9 mouse cellular contexts compared by ENCODE assay signal in the genomic region with DNA sequence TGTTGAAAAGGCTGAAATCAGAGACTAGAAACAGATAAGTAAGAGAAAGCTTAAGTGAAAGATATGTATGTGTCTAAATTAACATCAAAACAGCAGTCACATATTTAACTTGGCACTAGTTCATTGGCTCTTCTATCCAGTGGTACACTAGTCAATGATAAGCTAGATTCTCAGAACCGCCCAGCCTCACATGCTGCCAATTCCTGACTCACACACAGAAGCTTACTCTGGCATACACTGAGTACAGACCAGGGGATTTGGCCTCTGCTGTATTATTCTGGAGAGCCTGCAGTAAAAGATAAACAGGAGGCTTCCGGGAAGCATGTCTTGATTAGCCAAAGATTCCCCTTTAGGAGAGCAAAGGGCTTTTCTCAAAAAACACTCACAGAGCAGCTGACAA.
DNase-seq lines count a peak whose midpoint lies in the region; ATAC-seq and TF ChIP-seq lines count a peak whose summit lies in the region.
"Had no signal": no experiment of that assay in that cellular context is flagged by ENCODE, and none has a peak within 500 bp of the region (broad histone marks: within the 10 kb centered on the region; RNA-seq: fewer than 3 reads in every experiment).

No protein-coding gene starts in this region.

- no peak for TF ChIP-seq POLR2A in brain, embryonic 14.5 days (IDR thresholded peaks at IDR 0.05; ENCODE audit: borderline replicate concordance, extremely low read depth, insufficient read depth, insufficient read length, poor library complexity, severe bottlenecking)

- H3K4me2 ChIP-seq in hindbrain, embryonic 14.5 days (replicated peaks), result no peak overlapping the region
- no peak overlapping the region for H3K4me2 ChIP-seq in hindbrain, embryonic 12.5 days (replicated peaks)
- no peak overlapping the region for H3K4me2 ChIP-seq in kidney, postnatal 0 days (ENCODE audit: low read length)

- WGBS in hindbrain, embryonic 14.5 days, result 66% methylated on average over 2 of the region's 2 CpGs
- 77% methylated on average over 2 of the region's 2 CpGs for WGBS in hindbrain, embryonic 12.5 days
- WGBS in kidney, postnatal 0 days, result 27% methylated on average over 2 of the region's 2 CpGs

- TF ChIP-seq CTCF in brain, embryonic 14.5 days (IDR thresholded peaks at IDR 0.05; ENCODE audit: borderline replicate concordance, extremely low read depth, insufficient read depth, insufficient read length), result no peak
- TF ChIP-seq CTCF in kidney, postnatal 0 days (IDR thresholded peaks at IDR 0.05; ENCODE audit: low read depth), result no peak

- H3K27me3 ChIP-seq in hindbrain, embryonic 14.5 days (ENCODE audit: control insufficient read depth, insufficient read depth, low read length), result no peaks in the 10 kb centered on the region
- H3K27me3 ChIP-seq in hindbrain, embryonic 12.5 days, result no peaks in the 10 kb centered on the region
- no peaks in the 10 kb centered on the region for H3K27me3 ChIP-seq in kidney, postnatal 0 days (ENCODE audit: insufficient read depth, low read length)
- H3K27me3 ChIP-seq: megakaryocyte, embryonic 14.5 days had no signal

- no peak overlapping the region for H3K27ac ChIP-seq in hindbrain, embryonic 14.5 days
- H3K27ac ChIP-seq in hindbrain, embryonic 12.5 days, result no peak overlapping the region
- H3K27ac ChIP-seq in kidney, postnatal 0 days, result no peak overlapping the region

- peak; percentile 57 for DNase-seq in hindbrain, embryonic 14.5 days (ENCODE audit: low spot score)
- peak; percentile 31 for DNase-seq in 3T3-L1 (ENCODE audit: low read depth, low spot score)
- DNase-seq in brain, embryonic 14.5 days (ENCODE audit: low read depth), result peak; percentile 92
- peak; percentile 44 for DNase-seq in kidney, postnatal 0 days (ENCODE audit: low spot score)
- DNase-seq in yolk sac, embryonic 10.5 days (ENCODE audit: low spot score), result peak; percentile 6
- no peak for DNase-seq in spleen, postnatal 14 days (ENCODE audit: low spot score in 2 of 2)
- DNase-seq in right cerebral cortex, postnatal 14 days, result no peak

- no peak overlapping the region for H3K4me3 ChIP-seq in hindbrain, embryonic 14.5 days (replicated peaks; ENCODE audit: low read length)
- no peak overlapping the region for H3K4me3 ChIP-seq in hindbrain, embryonic 12.5 days
- no peak overlapping the region for H3K4me3 ChIP-seq in kidney, postnatal 0 days (replicated peaks; ENCODE audit: low read depth, low read length)
- H3K4me3 ChIP-seq: megakaryocyte, embryonic 14.5 days had no signal

- no peaks in the 10 kb centered on the region for H3K36me3 ChIP-seq in hindbrain, embryonic 14.5 days (replicated peaks; ENCODE audit: control insufficient read depth, insufficient read depth)
- no peaks in the 10 kb centered on the region for H3K36me3 ChIP-seq in hindbrain, embryonic 12.5 days
- H3K36me3 ChIP-seq in kidney, postnatal 0 days (ENCODE audit: insufficient read depth, low read length), result no peaks in the 10 kb centered on the region

- no peaks in the 10 kb centered on the region for H3K9me3 ChIP-seq in hindbrain, embryonic 14.5 days (ENCODE audit: control insufficient read depth, low read length)
- H3K9me3 ChIP-seq in hindbrain, embryonic 12.5 days (replicated peaks), result no peaks in the 10 kb centered on the region
- no peaks in the 10 kb centered on the region for H3K9me3 ChIP-seq in kidney, postnatal 0 days (replicated peaks; ENCODE audit: low read length)
- H3K9me3 ChIP-seq: megakaryocyte, embryonic 14.5 days had no signal

- H3K9ac ChIP-seq in hindbrain, embryonic 14.5 days, result no peak overlapping the region
- no peak overlapping the region for H3K9ac ChIP-seq in hindbrain, embryonic 12.5 days
- H3K9ac ChIP-seq in kidney, postnatal 0 days (ENCODE audit: low read depth, low read length), result no peak overlapping the region

- ATAC-seq in hindbrain, embryonic 14.5 days (ENCODE audit: low FRiP score), result peak; percentile 66; the same call in 1 of the 2 replicates
- no peak for ATAC-seq in hindbrain, embryonic 12.5 days (ENCODE audit: low FRiP score)
- peak; percentile 79 for ATAC-seq in kidney, postnatal 0 days (replicated peaks; ENCODE audit: low FRiP score, low read depth)

- H3K4me1 ChIP-seq in hindbrain, embryonic 14.5 days (replicated peaks; ENCODE audit: control insufficient read depth, insufficient read depth, low read length), result no peaks in the 10 kb centered on the region
- H3K4me1 ChIP-seq in hindbrain, embryonic 12.5 days, result no peaks in the 10 kb centered on the region
- no peaks in the 10 kb centered on the region for H3K4me1 ChIP-seq in kidney, postnatal 0 days (replicated peaks; ENCODE audit: insufficient read depth, low read length)
- H3K4me1 ChIP-seq: megakaryocyte, embryonic 14.5 days had no signal

Comparison
In these comparisons a context has a peak if more than half of its experiments do, and no peak if none do; other contexts are left out.
1. DNase-seq: peak in hindbrain, embryonic 14.5 days (single experiment), 3T3-L1 (single experiment), brain, embryonic 14.5 days (single experiment), kidney, postnatal 0 days (single experiment) and yolk sac, embryonic 10.5 days (single experiment); none in spleen, postnatal 14 days (0 of 2) and right cerebral cortex, postnatal 14 days (single experiment).